Mouse (Mus musculus) telencephalon, adult 2 months (tissue): ENCODE measurements around the gene 9430007A20Rik.
"Not testable (repeated sequence)": the region's sequence is repeated elsewhere in the genome, so short reads cannot be mapped to it uniquely, and the experiment has no call there.

Source experiments
- DNase-seq: peaks from one replicate; pipeline ENCODE4 v3.0.0-alpha.2; 2011; ENCODE audit warnings: low read depth, low spot score

Gene 9430007A20Rik

GRCm38 (mm10) chr4:144519522-144519921, at the start of gene 9430007A20Rik:
TSS of gene 9430007A20Rik (plus strand) at chr4:144519822.
- no peak for DNase-seq

- DNase-seq, result no peak
These were observed 26.3 kb upstream of the 9430007A20Rik start for GRCm38 (mm10) chr4:144493331-144493730.

- no peak for DNase-seq
These were observed 13.1 kb upstream of the 9430007A20Rik start for GRCm38 (mm10) chr4:144506518-144506917.

DNA sequence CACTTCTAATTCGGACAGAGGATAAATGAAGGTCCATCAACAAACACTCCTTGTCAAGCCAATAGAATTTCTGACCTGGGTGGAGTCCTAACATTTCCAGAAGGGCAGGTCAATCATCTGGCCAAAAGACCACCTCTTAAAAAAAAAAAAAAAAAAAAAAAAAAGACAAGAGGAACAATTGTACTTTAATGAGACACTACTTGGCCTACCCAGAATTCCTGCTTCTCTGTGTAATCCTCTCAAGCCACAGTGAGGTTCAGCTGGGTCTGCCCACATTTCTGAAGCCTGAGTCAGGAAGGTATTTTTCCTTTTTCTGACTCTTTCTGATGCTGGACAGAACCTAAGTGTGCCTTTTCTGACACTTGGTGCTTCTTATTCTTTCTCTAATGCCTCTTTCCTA, 25.1 kb downstream of the 9430007A20Rik start:
- no peak for DNase-seq

GRCm38 (mm10) chr4:144545339-144545738, 25.7 kb downstream of the 9430007A20Rik start:
- not testable (repeated sequence) for DNase-seq

DNA sequence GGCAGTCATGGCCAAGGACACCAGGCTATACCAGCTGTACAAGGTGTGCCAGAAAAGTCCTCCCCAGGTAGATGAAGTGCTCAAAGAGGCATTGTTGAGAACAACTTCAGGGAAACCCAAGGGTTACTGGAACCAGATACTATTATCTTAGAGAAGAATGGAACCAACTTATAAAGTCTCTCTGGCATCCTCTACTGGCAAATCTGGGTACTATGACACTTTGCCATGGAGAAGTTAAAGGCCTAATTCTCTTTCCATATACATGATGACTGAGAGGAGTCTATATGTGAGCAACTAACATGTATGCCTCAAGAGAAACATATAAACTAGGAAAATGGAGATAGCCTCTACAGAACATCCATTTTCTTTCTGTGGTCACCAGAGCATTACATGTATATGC, 31.5 kb downstream of the 9430007A20Rik start:
- no peak for DNase-seq

DNA sequence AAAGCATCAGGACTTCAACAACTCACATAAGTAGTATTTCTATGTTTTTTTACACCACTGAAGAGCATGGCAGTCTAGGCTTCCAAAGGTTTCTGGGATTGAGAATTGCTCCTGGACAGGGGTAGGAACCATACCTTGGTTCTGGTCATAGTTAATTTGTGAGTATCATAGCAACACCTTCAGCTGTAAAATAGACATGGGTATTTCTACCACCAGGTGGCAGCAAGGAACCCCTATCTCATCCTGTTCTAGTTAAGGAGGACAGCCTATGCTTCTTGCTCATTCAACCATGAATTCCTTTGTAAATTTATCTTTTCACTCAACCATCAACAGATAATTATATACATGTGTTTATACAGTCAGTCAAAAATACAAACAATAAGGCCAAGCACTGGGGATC, 40.2 kb downstream of the 9430007A20Rik start:
- no peak for DNase-seq

- no peak for DNase-seq
These were observed 41.6 kb downstream of the 9430007A20Rik start for GRCm38 (mm10) chr4:144561205-144561604.

GRCm38 (mm10) chr4:144565034-144565433, 45.4 kb downstream of the 9430007A20Rik start, which contains the start of gene Gm13124:
TSS of gene Gm13124 (minus strand) at chr4:144565134.
- DNase-seq, result no peak

DNA sequence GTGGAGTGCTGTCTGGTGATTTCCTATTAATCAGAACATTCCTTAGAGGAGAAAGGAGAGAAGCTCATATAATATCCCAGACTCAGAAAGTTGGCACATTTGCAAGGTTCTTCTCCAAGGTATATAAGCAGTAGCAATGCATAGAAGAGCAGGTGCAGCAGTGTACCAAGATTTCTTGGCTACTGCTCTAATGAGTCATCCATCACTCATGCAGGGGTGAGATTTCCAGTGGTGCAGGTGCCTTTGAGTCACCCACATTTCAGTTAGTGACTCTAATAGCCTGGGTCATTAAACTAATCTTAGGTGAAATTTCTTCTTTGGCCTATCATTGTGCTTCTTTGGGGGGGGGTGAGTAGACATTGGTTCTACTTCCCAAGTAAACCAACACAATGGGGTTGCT, 48.1 kb downstream of the 9430007A20Rik start:
- DNase-seq, result no peak
